Mouse (Mus musculus): ENCODE results near the gene Gstt2.

GRCm38 (mm10) chr10:75848382-75848781 is 11.2 kb upstream of the Gstt2 start:
- TF ChIP-seq CTCF (conservative IDR thresholded peaks at IDR 0.05; ENCODE audit: low read length): no peak
- TF ChIP-seq POU5F1 (IDR thresholded peaks at IDR 0.05; ENCODE audit: borderline replicate concordance, low read length): no peak
